Mouse (Mus musculus) thymus, adult 2 months (tissue): Measurements from ENCODE around the gene Prkn. TPM values are rescaled to one million over a fixed set of nuclear protein-coding genes. Genes with fewer than 3 reads are reported as not detected.

Source experiments
- DNase-seq: peaks from one replicate; pipeline ENCODE4 v3.0.0; 2021
- H3K27ac ChIP-seq: fragments of 200-500 bp; 2 replicates; pipeline ENCODE4 v1.5.1; 2012; ENCODE audit warnings: low read length, control low read depth; ENCODE audit not compliant: control insufficient read depth, insufficient read depth
- H3K27me3 ChIP-seq: fragments of 200-500 bp; 2 replicates; pipeline ENCODE4 v1.6.1; 2012; ENCODE audit warnings: mild to moderate bottlenecking, low read length, moderate library complexity, mixed read lengths; ENCODE audit not compliant: control insufficient read depth, insufficient read depth
- H3K36me3 ChIP-seq: fragments of 200-500 bp; 2 replicates; pipeline ENCODE4 v1.6.1; 2012; ENCODE audit warnings: mild to moderate bottlenecking, low read length, moderate library complexity; ENCODE audit not compliant: control insufficient read depth, insufficient read depth
- H3K4me1 ChIP-seq: fragments of 200-500 bp; replicated peaks from 2 replicates; pipeline ENCODE4 v1.6.1; 2012; ENCODE audit warnings: low read length; ENCODE audit not compliant: control insufficient read depth, insufficient read depth
- H3K4me3 ChIP-seq: fragments of 200-500 bp; 2 replicates; pipeline ENCODE4 v1.5.1; 2012; ENCODE audit warnings: mild to moderate bottlenecking, low read length, control low read depth, moderate library complexity; ENCODE audit not compliant: control insufficient read depth, insufficient read depth
- CTCF ChIP-seq: fragments of 200-500 bp; IDR thresholded peaks from 2 replicates; pipeline ENCODE4 v1.5.1; 2012; ENCODE audit warnings: mild to moderate bottlenecking, control low read depth, low read length, moderate library complexity, borderline replicate concordance; ENCODE audit not compliant: control insufficient read depth, poor library complexity, insufficient read depth; ENCODE audit errors: extremely low read depth
- POLR2A ChIP-seq: fragments of 200-500 bp; IDR thresholded peaks from 2 replicates; pipeline ENCODE4 v1.6.1; 2012; ENCODE audit warnings: mild to moderate bottlenecking, low read length, control low read depth, moderate library complexity; ENCODE audit not compliant: control insufficient read depth, poor library complexity, insufficient read depth; ENCODE audit errors: extremely low read depth
- WGBS: fragments of 180-500 bp; shearing (Covaris S2); methylation state at CpG from one replicate; pipeline ENCODE4 v1.1.7; 2018; 5-methylcytosine and 5-hydroxymethylcytosine counted together
- polyA plus RNA-seq: library from polyadenylated mRNA; depleted of rRNA; stranded (reverse); fragments of >200 nt; gene quantifications from 2 replicates; pipeline ENCODE4 v1.2.3, GENCODE M21; 2012

Gene Prkn
- polyA plus RNA-seq, 1 experiment, result 1.4 TPM

DNA sequence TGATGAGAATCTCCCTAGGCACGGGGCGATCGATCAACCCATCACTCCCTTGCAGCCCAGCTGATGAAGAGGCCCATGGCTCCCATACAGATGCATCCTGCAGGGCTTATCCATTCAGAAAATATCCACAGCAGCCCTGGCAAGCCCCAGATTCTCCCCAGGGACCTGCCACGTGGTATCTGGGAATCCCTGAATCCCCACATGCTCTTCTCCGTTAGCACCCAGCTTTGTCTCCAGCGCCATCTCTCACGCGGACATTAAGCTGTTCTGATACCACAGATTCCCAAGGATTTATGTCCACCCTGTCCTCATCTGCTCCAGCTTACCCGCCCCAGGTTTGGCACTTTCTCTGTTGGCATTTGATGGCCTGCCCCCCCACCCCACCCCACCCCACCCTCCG lies 1225.9 kb downstream of the Prkn start:
- Histone ChIP-seq H3K27me3 (no peaks in the 10 kb centered on the region), H3K4me1 (no peaks in the 10 kb centered on the region), H3K36me3 (no peaks in the 10 kb centered on the region), H3K4me3 (no peak overlapping the region), H3K27ac (no peak overlapping the region)
- TF ChIP-seq CTCF (no peak), POLR2A (no peak)
- no peak for DNase-seq
- 90% methylated on average over 10 of the region's 10 CpGs for WGBS

GRCm38 (mm10) chr17:12076816-12077215 lies 1236.6 kb downstream of the Prkn start:
- TF ChIP-seq POLR2A (no peak), CTCF (no peak)
- WGBS, result 81% methylated on average over 2 of the region's 2 CpGs

DNA sequence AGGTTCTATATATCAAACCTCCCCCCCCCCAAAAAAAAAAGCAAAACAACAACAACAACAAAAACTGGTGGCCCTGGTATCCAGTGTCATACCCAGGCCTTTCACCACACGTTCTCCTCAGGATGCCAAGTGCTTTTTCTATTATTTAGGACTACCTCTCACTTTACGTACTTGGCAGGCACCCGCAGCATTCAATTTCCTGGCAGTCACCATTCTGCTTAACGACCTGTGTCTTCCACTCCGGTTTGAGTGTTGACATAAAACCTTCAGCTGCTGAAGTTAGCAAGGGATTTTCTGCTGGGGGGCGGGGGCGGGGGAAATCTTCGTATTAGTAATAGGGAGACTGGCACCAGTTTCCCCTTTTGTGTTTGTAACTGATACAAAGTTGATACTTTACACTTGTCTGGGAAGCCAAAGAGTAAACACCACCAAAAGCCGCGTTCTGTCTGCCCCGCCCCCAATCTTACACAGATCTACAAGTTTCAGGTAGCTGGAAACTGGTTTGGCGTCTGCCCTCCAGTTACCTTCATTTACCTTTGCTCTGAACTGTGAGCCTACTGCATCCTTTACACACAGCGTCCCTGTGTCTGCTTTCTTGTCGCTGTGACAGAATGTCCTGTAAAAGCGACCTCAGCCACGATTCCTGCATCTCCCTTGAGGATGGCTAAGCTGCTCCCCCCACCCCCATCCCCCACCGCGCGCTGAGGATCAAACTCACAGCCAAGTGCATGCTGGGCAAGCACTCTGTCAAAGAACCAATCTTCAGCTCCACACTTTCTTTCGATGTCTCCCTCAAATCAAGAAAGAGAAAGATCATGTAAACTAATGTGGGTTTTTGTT lies 1240.7 kb downstream of the Prkn start:
- DNase-seq, result no peak
- no peak overlapping the region for H3K27ac ChIP-seq
- no peak overlapping the region for H3K4me3 ChIP-seq
- H3K36me3 ChIP-seq, result no peaks in the 10 kb centered on the region
- TF ChIP-seq CTCF (no peak), POLR2A (no peak)
- WGBS, result 71% methylated on average over 20 of the region's 20 CpGs
- H3K4me1 ChIP-seq, result no peaks in the 10 kb centered on the region
- no peaks in the 10 kb centered on the region for H3K27me3 ChIP-seq

More at GRCm38 (mm10) chr17:12076816-12077215, 1236.6 kb downstream of the Prkn start:
- no peak for DNase-seq
- no peaks in the 10 kb centered on the region for H3K36me3 ChIP-seq
- H3K27me3 ChIP-seq, result no peaks in the 10 kb centered on the region
- H3K4me1 ChIP-seq, result no peaks in the 10 kb centered on the region
- H3K27ac ChIP-seq, result no peak overlapping the region
- no peak overlapping the region for H3K4me3 ChIP-seq

- no peaks in the 10 kb centered on the region for H3K36me3 ChIP-seq
- no peaks in the 10 kb centered on the region for H3K27me3 ChIP-seq
- 93% methylated on average over 5 of the region's 5 CpGs for WGBS
- no peak for DNase-seq
- H3K4me3 ChIP-seq, result no peak overlapping the region
- no peak overlapping the region for H3K27ac ChIP-seq
- no peaks in the 10 kb centered on the region for H3K4me1 ChIP-seq
- TF ChIP-seq CTCF (no peak), POLR2A (no peak)
These were observed 1242.0 kb downstream of the Prkn start for GRCm38 (mm10) chr17:12082201-12082600.

DNA sequence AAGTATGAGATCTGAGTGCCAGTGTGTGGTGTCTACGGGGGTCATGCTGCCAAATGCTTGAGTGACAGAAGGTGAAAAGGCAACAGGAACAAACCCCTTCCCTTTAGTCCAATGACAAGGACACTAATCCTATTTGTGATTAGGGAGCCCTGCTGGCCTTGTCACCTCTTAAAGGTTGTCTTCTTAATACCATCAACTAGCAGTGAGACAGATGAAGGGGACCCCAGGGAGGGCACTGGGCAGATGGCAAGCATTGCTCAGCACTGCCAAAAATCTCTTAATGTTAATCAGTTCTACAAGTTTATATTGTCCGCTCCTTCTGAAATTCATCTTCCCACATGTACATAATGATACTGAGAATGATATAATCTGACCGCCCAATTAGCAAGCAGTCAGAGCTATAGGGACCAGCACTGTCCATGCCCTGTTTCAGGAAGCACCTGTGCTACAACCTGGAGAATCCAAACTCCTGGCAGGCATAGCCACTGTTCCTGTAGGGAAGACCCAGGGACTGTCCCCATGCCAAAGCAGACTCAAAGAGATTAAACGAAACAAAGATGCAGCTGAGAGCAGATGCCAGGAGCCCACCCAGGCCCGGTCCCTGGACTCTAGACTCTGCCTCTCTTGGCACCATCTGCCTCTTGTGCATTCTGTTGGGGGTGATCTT lies 1250.2 kb downstream of the Prkn start:
- DNase-seq, result no peak
- H3K27me3 ChIP-seq, result no peaks in the 10 kb centered on the region
- no peak for TF ChIP-seq CTCF
- TF ChIP-seq POLR2A, result no peak
- no peak overlapping the region for H3K27ac ChIP-seq
- WGBS, result 91% methylated on average over 5 of the region's 5 CpGs
- no peak overlapping the region for H3K4me3 ChIP-seq
- H3K4me1 ChIP-seq, result no peaks in the 10 kb centered on the region
- no peaks in the 10 kb centered on the region for H3K36me3 ChIP-seq

GRCm38 (mm10) chr17:12092901-12093564 lies 1252.8 kb downstream of the Prkn start:
- Histone ChIP-seq H3K4me1 (no peaks in the 10 kb centered on the region), H3K36me3 (no peaks in the 10 kb centered on the region), H3K4me3 (no peak overlapping the region), H3K27ac (no peak overlapping the region), H3K27me3 (no peaks in the 10 kb centered on the region)
- 92% methylated on average over 6 of the region's 6 CpGs for WGBS
- TF ChIP-seq CTCF (no peak), POLR2A (no peak)
- no peak for DNase-seq
